Mouse (Mus musculus) CD4-positive, CD25-positive, alpha-beta regulatory T cell, adult 2 months (primary cell): Measurements from ENCODE around the gene Slc38a1.

Experiments used
- DNase-seq: peaks from one replicate; pipeline ENCODE4 v3.0.0-alpha.2; 2012; ENCODE audit warnings: low read depth, low spot score

Slc38a1 gene

DNA sequence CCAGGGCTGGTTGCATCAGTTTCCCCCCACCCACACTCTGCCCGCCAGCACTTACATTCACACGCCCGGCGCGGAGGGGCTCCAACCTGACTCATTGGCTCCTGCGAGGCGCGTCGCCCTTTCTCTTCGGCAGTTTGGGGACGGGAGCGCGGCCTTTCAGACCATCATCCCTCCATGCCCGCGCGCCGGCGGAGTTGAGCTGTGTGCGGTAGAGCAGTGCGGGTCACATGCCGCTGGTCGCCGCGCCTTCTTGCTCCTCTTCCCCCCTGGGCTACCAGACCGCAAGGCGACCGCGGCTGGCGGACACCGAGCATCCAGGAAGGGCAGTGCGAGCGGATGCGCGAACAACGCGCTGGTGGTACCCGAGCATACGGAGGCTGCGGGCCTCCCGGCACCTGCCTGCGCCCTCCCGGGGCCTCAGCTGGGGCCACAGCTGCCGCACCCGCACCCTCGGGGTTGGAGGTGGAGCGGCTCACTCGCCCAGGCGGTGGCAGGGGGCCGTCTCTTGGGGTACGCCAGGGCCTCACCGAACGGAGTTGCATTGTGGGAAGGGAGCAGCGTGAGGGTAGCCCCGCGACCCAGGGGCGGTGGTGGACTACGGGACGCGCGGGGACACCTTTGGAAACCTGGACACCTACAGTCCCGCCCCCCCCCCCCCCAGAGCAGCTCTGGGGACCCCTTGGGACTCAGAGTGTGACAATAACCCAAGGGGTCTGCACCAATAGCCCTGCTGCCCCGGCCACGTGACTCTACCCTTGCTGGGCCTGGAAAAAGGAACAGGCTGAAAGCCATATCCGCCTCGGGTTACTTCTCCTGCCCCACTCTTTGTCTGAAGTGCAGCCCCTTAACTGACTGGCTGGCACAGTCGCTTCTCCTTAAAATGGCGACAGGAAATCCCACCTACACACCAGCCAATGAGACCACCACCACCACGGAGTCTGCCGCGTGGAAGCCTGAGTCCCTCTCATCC is at the start of gene Slc38a1:
TSS of gene Slc38a1 (minus strand) at position 478 of the 970 bp plus-strand sequence.
- peak; percentile 79 for DNase-seq

DNA sequence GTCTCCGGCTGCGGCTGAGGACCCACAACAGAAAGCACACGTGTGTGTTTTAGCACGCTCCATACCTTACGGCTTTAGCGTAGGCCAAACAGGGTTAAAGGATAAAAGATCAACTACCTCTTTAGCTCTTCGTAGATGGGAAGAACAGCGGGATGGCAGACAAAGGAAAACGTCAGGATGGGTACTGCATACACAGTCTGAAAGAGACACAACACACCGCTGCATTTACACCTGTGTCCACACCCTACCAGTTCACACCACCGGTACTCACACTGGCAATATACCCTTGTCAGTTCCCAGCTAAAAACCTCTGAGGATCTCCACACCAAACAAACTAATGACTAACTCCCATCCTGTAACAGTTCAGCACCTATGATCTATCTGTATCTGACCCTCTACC is 49.7 kb upstream of the Slc38a1 start:
- no peak for DNase-seq

GRCm38 (mm10) chr15:96691381-96691780 is 48.7 kb upstream of the Slc38a1 start:
- no peak for DNase-seq

DNA sequence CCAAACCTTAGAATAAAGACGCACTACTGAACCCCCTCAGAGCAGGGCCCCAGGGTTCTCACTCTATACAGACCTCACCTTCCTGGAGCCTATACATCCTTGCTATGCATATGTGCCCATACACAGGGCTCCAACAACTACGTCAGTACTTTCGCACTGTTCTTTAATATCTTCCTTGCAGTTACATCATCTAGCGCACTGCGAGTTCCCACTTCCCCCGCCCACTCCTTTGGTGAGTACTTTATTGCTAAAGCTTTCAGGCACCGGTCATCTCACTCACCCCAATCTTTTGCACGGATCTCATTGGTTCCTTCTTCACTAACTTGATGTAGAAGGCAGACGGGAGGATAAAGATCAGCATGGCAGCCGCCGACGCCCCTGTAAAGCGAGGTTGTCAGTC is 48.1 kb upstream of the Slc38a1 start:
- no peak for DNase-seq

DNA sequence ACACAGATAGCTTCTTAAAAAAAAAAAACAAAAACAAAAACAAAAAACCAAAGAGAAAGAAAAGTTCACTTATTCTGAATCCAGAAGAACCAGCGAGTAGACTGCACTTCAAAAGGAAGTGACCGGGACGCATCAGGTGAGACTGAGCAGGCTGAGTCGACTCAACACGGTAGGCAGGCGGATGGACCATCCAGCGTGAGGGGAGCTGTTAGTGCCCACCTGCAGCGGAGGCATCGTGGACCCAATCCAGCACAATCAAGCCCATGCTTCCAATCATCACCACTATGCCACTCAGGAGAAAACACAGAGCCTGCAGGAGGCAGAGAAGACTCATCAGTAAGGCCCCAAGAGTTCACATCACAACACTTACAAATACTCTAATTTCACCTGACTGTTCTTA is 47.2 kb upstream of the Slc38a1 start:
- no peak for DNase-seq

DNA sequence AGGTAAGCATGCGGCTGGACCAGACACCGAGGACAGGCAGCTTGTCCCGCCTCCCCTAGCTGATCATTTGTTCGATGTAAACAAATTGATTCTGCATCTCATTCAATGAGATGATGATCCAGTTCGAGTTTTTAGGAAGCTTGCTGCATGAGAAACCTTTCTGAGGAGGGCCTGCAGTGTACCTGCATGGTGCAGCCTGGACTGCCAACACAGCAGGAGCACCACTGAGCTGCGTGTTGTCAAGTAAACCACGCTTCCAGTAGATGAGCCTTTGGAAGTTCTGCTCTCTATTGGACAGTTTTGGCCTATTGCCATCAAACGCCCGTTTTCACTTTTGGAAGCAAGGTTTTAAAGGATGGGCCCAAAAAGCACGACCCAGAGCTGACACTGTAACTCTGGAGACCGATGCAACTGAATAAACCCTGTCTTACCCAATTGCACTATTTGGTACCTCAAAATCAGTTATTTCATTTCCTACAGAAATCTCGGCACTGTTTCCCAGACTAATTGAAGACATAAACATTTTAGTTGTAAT is 46.1 kb upstream of the Slc38a1 start:
- no peak for DNase-seq

GRCm38 (mm10) chr15:96688036-96688435 is 45.3 kb upstream of the Slc38a1 start:
- DNase-seq = no peak

DNA sequence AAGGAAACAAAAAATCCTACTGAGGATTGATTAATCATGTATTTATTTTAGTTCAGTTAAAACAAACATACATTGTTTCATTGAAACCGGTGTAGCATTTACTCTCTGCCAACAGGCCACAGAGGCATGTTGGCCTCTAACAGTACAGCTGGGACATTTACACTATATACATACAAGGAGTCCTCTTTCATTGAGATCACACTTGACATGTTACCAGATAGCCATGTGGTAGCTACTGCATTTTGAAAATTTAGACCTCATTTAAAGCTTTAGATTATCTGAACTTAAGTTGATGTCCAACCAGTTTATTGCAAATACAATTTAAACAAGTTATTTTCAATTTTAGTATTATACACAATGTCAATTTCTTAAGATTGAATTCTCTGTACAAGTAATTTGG is 44.7 kb upstream of the Slc38a1 start:
- DNase-seq = no peak

GRCm38 (mm10) chr15:96686201-96687159 is 43.8 kb upstream of the Slc38a1 start:
- DNase-seq = no peak

- no peak for DNase-seq
Observed at GRCm38 (mm10) chr15:96685273-96685672, 42.6 kb upstream of the Slc38a1 start.

- peak; percentile 65 for DNase-seq
Observed at GRCm38 (mm10) chr15:96684132-96684830, 41.6 kb upstream of the Slc38a1 start.

- no peak for DNase-seq
Observed at GRCm38 (mm10) chr15:96678871-96679773, 36.4 kb upstream of the Slc38a1 start.

DNA sequence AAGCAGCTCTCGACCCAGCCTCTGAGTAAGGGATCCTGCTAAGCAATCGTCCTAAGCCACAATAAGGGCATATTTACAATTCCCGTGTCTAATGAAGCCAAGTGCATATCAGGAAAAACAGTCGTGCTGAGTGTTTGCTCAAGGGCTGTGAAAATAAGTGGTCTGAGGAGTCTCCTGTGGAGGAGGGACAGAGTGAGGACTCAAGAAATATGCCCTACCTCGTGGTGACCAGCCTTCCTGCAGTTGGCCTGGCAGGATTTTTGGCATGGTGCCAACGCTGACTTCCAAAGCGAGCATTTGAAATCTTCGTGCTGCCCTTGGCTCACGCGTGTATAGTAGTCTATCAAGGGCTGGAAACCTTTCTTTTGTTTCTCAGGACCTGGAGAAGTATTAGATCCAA is 33.8 kb upstream of the Slc38a1 start:
- DNase-seq = no peak

GRCm38 (mm10) chr15:96675744-96676143 is 33.0 kb upstream of the Slc38a1 start:
- no peak for DNase-seq

- DNase-seq = no peak
Observed at GRCm38 (mm10) chr15:96675055-96675454, 32.3 kb upstream of the Slc38a1 start.

GRCm38 (mm10) chr15:96674089-96674488 is 31.4 kb upstream of the Slc38a1 start:
- no peak for DNase-seq

DNA sequence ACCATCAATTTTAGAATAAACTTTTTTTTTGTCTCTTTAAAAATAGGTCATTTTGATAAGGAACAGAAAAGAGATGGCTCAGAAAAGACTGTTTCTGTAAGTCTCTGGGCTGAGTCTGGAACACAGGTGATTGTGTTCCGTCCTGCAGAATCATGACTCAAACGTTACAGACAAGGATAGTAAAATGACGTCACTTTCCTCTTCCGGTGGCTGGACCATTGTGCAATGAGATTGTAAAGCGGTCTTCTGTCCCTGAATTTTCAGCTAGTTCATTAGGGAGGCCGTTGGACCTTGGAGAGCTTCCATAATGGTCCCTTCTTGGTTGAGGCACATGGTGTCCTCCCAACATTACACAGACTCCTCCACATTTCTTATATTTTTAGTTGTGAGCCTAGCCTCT is 27.0 kb upstream of the Slc38a1 start:
- no peak for DNase-seq

- peak; percentile 88 for DNase-seq
Observed at GRCm38 (mm10) chr15:96666663-96667062, 23.9 kb upstream of the Slc38a1 start.

DNA sequence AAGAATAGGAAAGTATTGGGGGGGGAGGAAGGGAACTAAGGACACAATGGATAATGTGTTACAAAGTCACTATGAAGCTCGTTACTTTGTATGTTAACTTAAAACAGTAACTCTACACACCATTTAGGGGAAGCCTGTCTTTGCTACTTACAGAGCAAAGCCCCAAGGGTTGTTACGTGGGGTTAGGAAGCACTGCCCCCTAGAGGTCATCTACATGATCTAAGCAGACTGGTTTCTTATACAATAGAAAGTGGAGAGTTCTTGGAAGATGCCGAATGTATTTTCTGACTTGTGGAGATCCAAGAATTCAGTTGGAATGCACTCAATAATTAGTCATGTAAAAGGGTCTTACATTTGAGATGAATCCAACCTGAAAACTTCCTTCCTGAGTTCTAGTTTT is 23.2 kb upstream of the Slc38a1 start:
- DNase-seq = peak; percentile 94

- no peak for DNase-seq
Observed at GRCm38 (mm10) chr15:96660590-96661141, 18.0 kb upstream of the Slc38a1 start.
